Mouse (Mus musculus): ENCODE measurements at regions not wholly inside any gene's neighbourhood (a gene's known extent, or its start where the extent isn't known, plus 50 kb on each side); places are given as distances from the start of the nearest gene placed in this dataset.

DNA sequence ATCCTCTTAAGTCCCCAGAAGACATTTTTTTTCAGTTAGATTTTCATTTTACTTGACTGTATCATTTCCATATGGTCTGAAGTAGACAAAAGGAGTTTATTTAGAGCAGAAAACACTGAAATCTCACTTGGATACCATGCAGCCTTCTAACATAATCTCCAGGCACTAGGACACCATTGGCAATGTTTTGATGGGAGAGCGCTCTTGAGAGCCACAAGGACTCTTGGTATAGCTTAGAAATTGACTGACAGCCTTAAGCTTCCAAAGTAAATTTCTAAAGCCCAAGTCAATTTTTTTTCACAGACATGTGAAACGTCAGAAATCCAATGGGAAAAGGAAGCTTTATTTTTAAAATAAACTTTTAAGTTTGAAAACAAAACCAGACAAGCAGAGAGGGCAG lies 116.5 kb downstream of the Polr2m start:
- Histone ChIP-seq H3K4me1 (ENCODE audit: control insufficient read depth, insufficient read depth, low read length) (no peaks in the 10 kb centered on the region), H3K4me3 (ENCODE audit: control insufficient read depth, low read depth, low read length) (no peak overlapping the region), H3K27ac (ENCODE audit: control insufficient read depth, insufficient read depth, low read depth, low read length) (no peak overlapping the region), H3K36me3 (ENCODE audit: control insufficient read depth, insufficient read depth, low read length) (no peaks in the 10 kb centered on the region), H3K27me3 (ENCODE audit: control insufficient read depth, insufficient read depth, low read length) (no peaks in the 10 kb centered on the region)
- no peak for TF ChIP-seq CTCF (IDR thresholded peaks at IDR 0.05; ENCODE audit: control insufficient read depth, insufficient read depth, insufficient replicate concordance, low read depth, low read length)
- TF ChIP-seq POLR2A (IDR thresholded peaks at IDR 0.05; ENCODE audit: control insufficient read depth, low read depth, low read length) = no peak

DNA sequence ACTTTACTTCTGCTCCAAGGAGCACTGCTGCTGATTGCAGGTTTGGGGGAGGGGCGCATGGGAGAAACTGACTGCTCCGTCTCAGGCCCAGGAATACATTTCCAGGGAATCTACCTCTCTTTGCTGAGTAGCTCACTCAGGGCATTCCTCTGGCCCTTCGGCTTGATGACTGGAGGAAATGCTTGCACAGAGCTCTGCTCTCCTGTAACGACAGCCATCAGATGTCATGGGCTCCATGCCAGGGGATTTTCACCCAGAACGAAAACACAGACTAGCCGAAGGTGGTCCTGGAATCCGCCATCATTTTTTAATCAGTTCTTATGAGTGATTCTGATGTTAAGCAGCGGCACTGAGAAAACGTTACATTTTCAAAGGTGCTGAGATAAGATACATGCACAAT lies 119.2 kb downstream of the Polr2m start:
- no peaks in the 10 kb centered on the region for H3K4me1 ChIP-seq (ENCODE audit: control insufficient read depth, insufficient read depth, low read length)
- no peak overlapping the region for H3K27ac ChIP-seq (ENCODE audit: control insufficient read depth, insufficient read depth, low read depth, low read length)
- TF ChIP-seq CTCF (IDR thresholded peaks at IDR 0.05; ENCODE audit: control insufficient read depth, insufficient read depth, insufficient replicate concordance, low read depth, low read length) (no peak), POLR2A (IDR thresholded peaks at IDR 0.05; ENCODE audit: control insufficient read depth, low read depth, low read length) (no peak)
- no peaks in the 10 kb centered on the region for H3K27me3 ChIP-seq (ENCODE audit: control insufficient read depth, insufficient read depth, low read length)
- H3K36me3 ChIP-seq (ENCODE audit: control insufficient read depth, insufficient read depth, low read length) = no peaks in the 10 kb centered on the region
- no peak overlapping the region for H3K4me3 ChIP-seq (ENCODE audit: control insufficient read depth, low read depth, low read length)

DNA sequence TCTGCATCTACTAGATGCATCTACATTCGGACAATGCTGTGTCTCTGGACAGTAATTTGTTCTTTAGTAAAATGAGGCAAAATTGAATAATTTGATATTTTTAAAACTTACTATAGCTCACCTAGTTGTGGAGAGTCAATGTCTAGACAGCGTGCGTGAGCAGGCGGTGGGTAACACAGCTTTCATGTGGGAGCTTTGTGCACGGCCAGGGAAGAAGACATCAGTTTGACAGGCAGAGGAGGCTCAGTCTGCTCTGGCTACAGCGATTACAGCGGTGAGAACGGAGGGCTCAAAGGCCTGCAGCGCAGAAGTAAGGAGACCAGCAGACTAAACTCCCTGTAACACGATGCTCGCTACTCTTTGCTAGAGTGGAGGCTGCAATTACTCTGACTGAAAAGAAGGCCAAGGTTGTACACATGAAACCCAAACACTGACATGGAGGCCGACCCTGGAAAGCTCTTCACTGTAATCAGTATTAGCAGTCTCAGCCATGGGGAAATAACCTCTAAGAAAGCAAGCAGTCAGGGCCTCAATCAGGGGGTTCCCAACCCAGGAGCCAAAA lies 120.5 kb downstream of the Polr2m start:
- Histone ChIP-seq H3K36me3 (ENCODE audit: control insufficient read depth, insufficient read depth, low read length) (no peaks in the 10 kb centered on the region), H3K4me3 (ENCODE audit: control insufficient read depth, low read depth, low read length) (no peak overlapping the region), H3K4me1 (ENCODE audit: control insufficient read depth, insufficient read depth, low read length) (no peaks in the 10 kb centered on the region), H3K27me3 (ENCODE audit: control insufficient read depth, insufficient read depth, low read length) (no peaks in the 10 kb centered on the region), H3K27ac (ENCODE audit: control insufficient read depth, insufficient read depth, low read depth, low read length) (no peak overlapping the region)
- no peak for TF ChIP-seq CTCF (IDR thresholded peaks at IDR 0.05; ENCODE audit: control insufficient read depth, insufficient read depth, insufficient replicate concordance, low read depth, low read length)
- no peak for TF ChIP-seq POLR2A (IDR thresholded peaks at IDR 0.05; ENCODE audit: control insufficient read depth, low read depth, low read length)

DNA sequence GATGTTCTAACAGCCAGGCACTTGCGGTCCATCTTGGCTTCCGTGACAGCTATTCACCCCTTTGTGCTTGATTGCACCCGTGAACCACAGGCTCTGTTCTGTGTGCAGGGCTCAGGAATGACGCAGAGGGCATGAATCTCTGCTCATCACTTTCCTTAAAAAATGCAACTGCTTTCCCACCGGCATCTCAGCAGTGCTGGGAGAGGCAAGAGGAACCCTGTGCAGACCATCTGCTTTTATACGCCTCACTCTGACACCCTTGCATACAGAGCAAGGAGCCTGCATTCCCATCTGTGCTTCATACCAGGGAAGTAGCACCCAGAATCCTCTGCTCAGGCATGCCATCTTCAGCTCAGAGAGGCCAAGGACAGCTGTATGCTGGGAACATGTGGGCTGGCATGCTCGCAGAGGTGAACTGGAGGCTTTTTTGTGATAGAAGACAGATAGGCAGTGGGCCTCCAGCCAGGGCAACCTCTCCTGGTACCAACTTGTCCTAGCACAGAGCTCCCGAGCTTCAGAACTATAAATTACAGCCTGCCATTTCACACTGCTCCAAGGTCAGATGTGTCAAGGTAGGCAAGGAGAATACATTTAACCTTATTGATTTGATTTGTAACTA lies 121.6 kb downstream of the Polr2m start:
- Histone ChIP-seq H3K36me3 (ENCODE audit: control insufficient read depth, insufficient read depth, low read length) (no peaks in the 10 kb centered on the region), H3K27me3 (ENCODE audit: control insufficient read depth, insufficient read depth, low read length) (no peaks in the 10 kb centered on the region), H3K27ac (ENCODE audit: control insufficient read depth, insufficient read depth, low read depth, low read length) (no peak overlapping the region), H3K4me3 (ENCODE audit: control insufficient read depth, low read depth, low read length) (no peak overlapping the region), H3K4me1 (ENCODE audit: control insufficient read depth, insufficient read depth, low read length) (no peaks in the 10 kb centered on the region)
- no peak for TF ChIP-seq POLR2A (IDR thresholded peaks at IDR 0.05; ENCODE audit: control insufficient read depth, low read depth, low read length)
- TF ChIP-seq CTCF (IDR thresholded peaks at IDR 0.05; ENCODE audit: control insufficient read depth, insufficient read depth, insufficient replicate concordance, low read depth, low read length) = no peak

DNA sequence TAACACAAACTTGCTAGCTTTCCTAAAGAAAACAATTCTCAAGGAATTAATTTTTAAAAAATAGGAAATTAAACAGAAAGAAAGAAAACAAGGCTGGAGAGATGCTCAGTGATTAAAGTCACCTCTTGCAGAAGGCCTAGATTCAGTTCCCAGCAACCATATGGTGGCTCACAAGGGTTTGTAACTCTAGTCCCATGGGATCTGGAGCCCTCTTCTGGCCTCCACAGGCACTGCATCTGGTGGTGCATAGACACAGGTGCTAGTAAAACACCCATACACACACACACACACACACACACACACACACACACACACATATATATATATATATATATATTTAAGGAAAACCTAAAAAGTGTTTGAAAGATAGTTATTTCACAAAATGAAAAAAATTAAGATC lies 123.3 kb downstream of the Polr2m start:
- Histone ChIP-seq H3K27ac (ENCODE audit: control insufficient read depth, insufficient read depth, low read depth, low read length) (no peak overlapping the region), H3K36me3 (ENCODE audit: control insufficient read depth, insufficient read depth, low read length) (no peaks in the 10 kb centered on the region), H3K27me3 (ENCODE audit: control insufficient read depth, insufficient read depth, low read length) (no peaks in the 10 kb centered on the region), H3K4me3 (ENCODE audit: control insufficient read depth, low read depth, low read length) (no peak overlapping the region), H3K4me1 (ENCODE audit: control insufficient read depth, insufficient read depth, low read length) (no peaks in the 10 kb centered on the region)
- peak; percentile 39; the same call in 1 of the 2 replicates for TF ChIP-seq CTCF (IDR thresholded peaks at IDR 0.05; ENCODE audit: control insufficient read depth, insufficient read depth, insufficient replicate concordance, low read depth, low read length)
- TF ChIP-seq POLR2A (IDR thresholded peaks at IDR 0.05; ENCODE audit: control insufficient read depth, low read depth, low read length) = no peak

DNA sequence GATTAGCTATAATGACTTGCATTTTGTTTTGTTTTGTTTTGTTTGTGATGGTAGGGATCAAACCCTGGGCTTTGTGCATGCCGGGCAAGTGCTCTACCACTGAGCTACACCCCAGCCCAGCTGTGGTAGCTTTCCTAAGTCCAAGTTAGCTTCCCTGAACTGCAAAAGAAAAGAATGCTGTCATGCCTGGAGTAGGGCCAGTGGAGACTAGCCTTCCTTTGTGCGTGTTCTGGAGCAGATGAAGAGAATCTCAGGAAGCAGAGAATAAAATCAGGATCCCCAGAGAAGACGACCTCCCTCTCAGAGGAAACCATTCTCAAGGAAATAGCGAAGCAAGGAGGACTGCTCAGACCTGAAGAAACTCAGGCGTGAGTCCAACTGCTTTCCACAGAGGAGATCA lies 123.8 kb downstream of the Polr2m start:
- H3K4me3 ChIP-seq (ENCODE audit: control insufficient read depth, low read depth, low read length) = no peak overlapping the region
- TF ChIP-seq CTCF (IDR thresholded peaks at IDR 0.05; ENCODE audit: control insufficient read depth, insufficient read depth, insufficient replicate concordance, low read depth, low read length) = no peak
- TF ChIP-seq POLR2A (IDR thresholded peaks at IDR 0.05; ENCODE audit: control insufficient read depth, low read depth, low read length) = no peak
- H3K36me3 ChIP-seq (ENCODE audit: control insufficient read depth, insufficient read depth, low read length) = no peaks in the 10 kb centered on the region

DNA sequence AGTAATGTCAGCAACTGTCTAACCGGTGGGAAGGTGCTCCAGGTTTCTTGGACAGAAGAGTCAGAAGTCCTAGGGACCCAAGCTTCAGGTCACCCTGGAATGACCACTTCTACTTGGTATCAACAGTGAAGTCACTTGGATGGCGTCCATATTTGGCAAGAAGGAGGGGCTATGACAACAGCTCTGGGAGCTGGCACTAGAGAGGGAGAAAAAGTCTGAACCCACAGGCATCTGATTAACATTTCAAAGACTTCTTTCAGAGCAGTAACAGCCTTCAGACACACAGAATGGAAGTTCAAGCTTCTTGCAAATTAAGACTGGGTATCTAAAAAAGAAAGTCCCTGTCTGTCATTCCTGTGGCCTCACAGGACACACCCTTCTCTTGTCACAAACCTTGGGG lies 124.4 kb downstream of the Polr2m start:
- Histone ChIP-seq H3K4me3 (ENCODE audit: control insufficient read depth, low read depth, low read length) (no peak overlapping the region), H3K27ac (ENCODE audit: control insufficient read depth, insufficient read depth, low read depth, low read length) (no peak overlapping the region), H3K36me3 (ENCODE audit: control insufficient read depth, insufficient read depth, low read length) (no peaks in the 10 kb centered on the region), H3K27me3 (ENCODE audit: control insufficient read depth, insufficient read depth, low read length) (no peaks in the 10 kb centered on the region), H3K4me1 (ENCODE audit: control insufficient read depth, insufficient read depth, low read length) (no peaks in the 10 kb centered on the region)
- no peak for TF ChIP-seq POLR2A (IDR thresholded peaks at IDR 0.05; ENCODE audit: control insufficient read depth, low read depth, low read length)
- no peak for TF ChIP-seq CTCF (IDR thresholded peaks at IDR 0.05; ENCODE audit: control insufficient read depth, insufficient read depth, insufficient replicate concordance, low read depth, low read length)

More for the DNA sequence above, 123.8 kb downstream of the Polr2m start:
- no peaks in the 10 kb centered on the region for H3K27me3 ChIP-seq (ENCODE audit: control insufficient read depth, insufficient read depth, low read length)
- H3K27ac ChIP-seq (ENCODE audit: control insufficient read depth, insufficient read depth, low read depth, low read length) = no peak overlapping the region
- no peaks in the 10 kb centered on the region for H3K4me1 ChIP-seq (ENCODE audit: control insufficient read depth, insufficient read depth, low read length)
